Mouse (Mus musculus): ENCODE data around the gene Akap1. TPM values are rescaled to one million over a fixed set of nuclear protein-coding genes. Genes with fewer than 3 reads are reported as not detected.

Gene Akap1
- polyA plus RNA-seq, 1 experiment = 41.3 TPM

DNA sequence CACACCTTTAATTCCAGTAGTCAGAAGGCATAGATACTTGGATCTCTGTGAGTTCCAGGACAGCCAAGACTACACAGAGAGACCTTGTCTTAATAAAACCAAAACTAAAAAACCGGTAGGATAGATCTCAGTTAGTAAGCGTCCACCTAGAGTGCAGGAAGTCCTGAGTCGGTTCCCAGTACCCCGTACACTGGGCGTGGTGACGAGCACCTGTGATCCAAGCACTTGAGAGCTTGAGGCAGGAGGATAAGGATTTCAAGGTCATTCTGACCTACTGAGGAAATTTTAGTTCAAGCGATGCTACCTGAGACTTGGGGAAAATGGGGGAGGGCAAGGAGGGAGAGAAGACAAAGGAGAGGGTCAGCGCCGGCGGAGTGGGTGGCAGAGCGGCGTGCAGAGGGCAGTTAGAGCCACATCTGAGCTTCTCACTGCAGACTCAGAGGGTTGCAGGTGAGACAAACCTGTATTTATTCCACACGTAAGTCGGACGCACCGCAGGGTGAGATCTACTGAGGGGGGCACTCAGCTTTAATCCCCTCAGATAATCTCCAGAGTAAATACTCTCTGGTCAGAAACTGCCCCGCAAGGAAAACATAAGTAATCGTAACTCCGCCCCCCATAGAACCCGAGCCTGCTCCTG is 8.8 kb upstream of the Akap1 start:
- H3K4me1 ChIP-seq (replicated peaks; ENCODE audit: control insufficient read depth, insufficient read depth, low read length) = no peaks in the 10 kb centered on the region
- 8% methylated on average over 20 of the region's 20 CpGs for WGBS
- H3K4me3 ChIP-seq (ENCODE audit: control insufficient read depth, insufficient read depth, low read length) = no peak overlapping the region
- H3K27me3 ChIP-seq (ENCODE audit: control insufficient read depth, insufficient read depth, low read length) = peaks cover 12% of the 10 kb centered on the region
- TF ChIP-seq CTCF (IDR thresholded peaks at IDR 0.05; ENCODE audit: borderline replicate concordance, control insufficient read depth, extremely low read depth, insufficient read depth, low read length, poor library complexity) (no peak), POLR2A (IDR thresholded peaks at IDR 0.05; ENCODE audit: control insufficient read depth, extremely low read depth, insufficient read depth, low read length, poor library complexity) (no peak)
- no peak overlapping the region for H3K27ac ChIP-seq (ENCODE audit: control insufficient read depth, insufficient read depth, low read length)
- DNase-seq = no peak
- H3K36me3 ChIP-seq (ENCODE audit: control insufficient read depth, insufficient read depth, low read length) = no peaks in the 10 kb centered on the region

DNA sequence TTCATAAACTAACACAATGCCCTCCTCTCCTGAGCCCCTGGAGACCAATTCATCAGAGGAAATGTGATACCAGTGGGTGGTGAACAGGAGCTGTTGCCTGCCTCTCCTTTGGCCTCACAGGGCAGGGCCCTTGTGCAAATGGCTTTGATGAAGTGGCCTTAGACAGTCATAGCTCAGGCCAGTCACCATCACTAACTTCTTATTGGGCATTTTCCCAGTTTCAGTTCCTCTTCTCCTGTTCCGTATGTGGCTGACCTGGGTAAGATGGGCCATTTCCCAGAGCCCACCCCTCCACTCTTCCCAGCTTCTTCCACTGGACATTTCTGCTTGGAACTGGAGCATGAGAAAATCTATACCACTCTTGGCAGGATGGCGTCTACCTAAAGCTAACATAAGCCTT is 5.1 kb upstream of the Akap1 start:
- no peak for TF ChIP-seq CTCF (IDR thresholded peaks at IDR 0.05; ENCODE audit: borderline replicate concordance, control insufficient read depth, extremely low read depth, insufficient read depth, low read length, poor library complexity)
- TF ChIP-seq POLR2A (IDR thresholded peaks at IDR 0.05; ENCODE audit: control insufficient read depth, extremely low read depth, insufficient read depth, low read length, poor library complexity) = no peak
- 76% methylated on average over 2 of the region's 2 CpGs for WGBS
- no peak for DNase-seq
- Histone ChIP-seq H3K36me3 (ENCODE audit: control insufficient read depth, insufficient read depth, low read length) (no peaks in the 10 kb centered on the region), H3K4me3 (ENCODE audit: control insufficient read depth, insufficient read depth, low read length) (no peak overlapping the region), H3K4me1 (replicated peaks; ENCODE audit: control insufficient read depth, insufficient read depth, low read length) (peaks cover 5% of the 10 kb centered on the region; the same call in 1 of the 2 replicates), H3K27ac (ENCODE audit: control insufficient read depth, insufficient read depth, low read length) (no peak overlapping the region), H3K27me3 (ENCODE audit: control insufficient read depth, insufficient read depth, low read length) (peaks cover 12% of the 10 kb centered on the region)

DNA sequence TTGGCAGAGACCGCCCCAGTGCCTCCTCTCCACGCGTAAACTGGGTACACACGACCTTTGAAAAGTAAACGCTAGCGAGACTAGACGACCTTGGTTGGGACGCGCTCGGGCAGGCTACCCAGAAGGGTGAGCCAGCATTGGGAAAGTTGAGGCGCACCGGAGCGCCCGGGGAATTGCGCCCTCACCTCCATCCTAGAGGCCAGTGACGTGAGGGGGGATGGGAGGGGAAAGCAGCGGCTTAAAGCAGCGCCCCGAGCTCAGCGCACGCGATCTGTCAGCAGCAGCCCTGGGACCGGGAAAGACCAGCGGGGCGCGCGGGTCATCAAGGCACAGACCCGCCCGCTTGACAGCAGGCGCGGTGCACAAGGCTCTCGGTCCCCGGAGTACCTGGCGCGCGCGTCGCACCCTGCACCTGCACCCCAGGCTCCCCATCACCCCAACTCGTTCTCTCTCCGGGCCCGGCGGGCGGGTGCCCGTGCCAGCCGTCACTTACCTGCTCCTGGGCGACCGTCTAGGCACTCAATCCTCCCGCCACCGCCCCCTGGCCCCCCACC is 405 bp downstream of the Akap1 start:
- peaks cover 16% of the 10 kb centered on the region for H3K4me1 ChIP-seq (replicated peaks; ENCODE audit: control insufficient read depth, insufficient read depth, low read length)
- peak overlapping the region; percentile 60 for H3K4me3 ChIP-seq (ENCODE audit: control insufficient read depth, insufficient read depth, low read length)
- peak; percentile 51 for DNase-seq
- WGBS = 1% methylated on average over 49 of the region's 49 CpGs
- TF ChIP-seq CTCF (IDR thresholded peaks at IDR 0.05; ENCODE audit: borderline replicate concordance, control insufficient read depth, extremely low read depth, insufficient read depth, low read length, poor library complexity) = no peak
- no peaks in the 10 kb centered on the region for H3K36me3 ChIP-seq (ENCODE audit: control insufficient read depth, insufficient read depth, low read length)
- no peak overlapping the region for H3K27ac ChIP-seq (ENCODE audit: control insufficient read depth, insufficient read depth, low read length)
- H3K27me3 ChIP-seq (ENCODE audit: control insufficient read depth, insufficient read depth, low read length) = no peaks in the 10 kb centered on the region

DNA sequence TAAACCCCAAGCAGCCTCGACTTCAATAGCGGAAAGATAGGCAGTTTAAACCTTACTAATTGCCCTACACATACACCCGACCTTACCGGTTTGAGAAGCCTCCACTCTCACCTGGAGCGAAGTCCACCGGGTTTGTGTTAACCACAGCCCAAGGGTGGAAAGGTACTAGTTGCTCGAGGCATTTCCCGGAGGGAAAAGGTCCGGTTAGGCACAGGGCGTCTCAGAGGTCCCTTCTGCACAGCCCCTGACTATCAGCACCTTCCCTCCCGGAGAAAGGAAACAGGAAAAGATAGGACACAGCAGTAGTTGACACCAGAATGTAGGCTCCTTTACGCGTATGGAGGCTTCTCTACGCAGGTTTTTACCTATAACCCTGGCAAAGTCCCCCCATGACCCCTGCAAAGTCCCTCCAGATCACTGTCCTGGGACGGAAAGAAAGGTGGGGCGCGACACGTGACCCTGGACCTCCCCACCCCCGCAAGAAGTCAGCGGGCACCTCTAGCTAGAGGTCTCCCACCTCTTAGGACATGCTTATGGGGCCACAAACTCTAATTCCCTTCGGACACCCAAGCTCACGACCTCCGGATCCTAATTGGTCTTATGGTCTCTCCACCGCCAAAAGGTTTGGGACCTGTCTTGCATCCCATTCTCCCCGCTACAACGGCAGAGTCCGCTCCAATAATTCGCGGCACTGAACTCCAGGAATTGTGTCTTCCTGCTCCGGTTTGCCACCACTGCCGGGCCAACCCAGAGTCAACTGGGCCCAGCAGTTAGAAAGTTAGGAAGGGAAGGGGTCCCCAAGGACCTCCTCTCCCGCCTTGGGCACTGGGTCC is 1.1 kb downstream of the Akap1 start:
- Histone ChIP-seq H3K27ac (ENCODE audit: control insufficient read depth, insufficient read depth, low read length) (no peak overlapping the region), H3K27me3 (ENCODE audit: control insufficient read depth, insufficient read depth, low read length) (no peaks in the 10 kb centered on the region), H3K4me1 (replicated peaks; ENCODE audit: control insufficient read depth, insufficient read depth, low read length) (peaks cover 16% of the 10 kb centered on the region), H3K4me3 (ENCODE audit: control insufficient read depth, insufficient read depth, low read length) (peak overlapping the region; percentile 60), H3K36me3 (ENCODE audit: control insufficient read depth, insufficient read depth, low read length) (no peaks in the 10 kb centered on the region)
- 5% methylated on average over 32 of the region's 32 CpGs for WGBS
- no peak for TF ChIP-seq CTCF (IDR thresholded peaks at IDR 0.05; ENCODE audit: borderline replicate concordance, control insufficient read depth, extremely low read depth, insufficient read depth, low read length, poor library complexity)
- peak; percentile 11 for DNase-seq

DNA sequence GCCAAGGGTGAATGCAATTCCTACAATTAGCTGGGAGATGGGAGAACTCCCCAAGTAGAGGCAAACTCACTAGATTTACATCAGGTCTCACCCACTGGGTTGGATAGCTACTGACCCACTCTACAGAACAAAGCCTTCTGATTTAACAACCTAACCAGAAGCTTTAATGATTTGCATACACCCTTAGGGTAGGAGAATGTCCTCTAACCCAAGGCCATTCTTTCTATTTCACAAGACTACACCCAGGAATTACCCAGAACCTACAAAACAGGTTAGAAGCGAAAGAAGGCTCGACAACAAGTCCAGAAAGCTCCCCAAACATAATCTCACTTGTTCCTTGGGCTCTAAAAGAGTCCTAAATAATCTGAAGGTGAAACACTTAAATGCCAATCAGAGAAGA is 2.0 kb downstream of the Akap1 start:
- H3K27me3 ChIP-seq (ENCODE audit: control insufficient read depth, insufficient read depth, low read length) = no peaks in the 10 kb centered on the region
- 94% methylated on average over 2 of the region's 2 CpGs for WGBS
- no peak for DNase-seq
- peaks cover 16% of the 10 kb centered on the region for H3K4me1 ChIP-seq (replicated peaks; ENCODE audit: control insufficient read depth, insufficient read depth, low read length)
- H3K27ac ChIP-seq (ENCODE audit: control insufficient read depth, insufficient read depth, low read length) = no peak overlapping the region
- TF ChIP-seq POLR2A (IDR thresholded peaks at IDR 0.05; ENCODE audit: control insufficient read depth, extremely low read depth, insufficient read depth, low read length, poor library complexity) = no peak
- TF ChIP-seq CTCF (IDR thresholded peaks at IDR 0.05; ENCODE audit: borderline replicate concordance, control insufficient read depth, extremely low read depth, insufficient read depth, low read length, poor library complexity) = no peak
- no peaks in the 10 kb centered on the region for H3K36me3 ChIP-seq (ENCODE audit: control insufficient read depth, insufficient read depth, low read length)
- no peak overlapping the region for H3K4me3 ChIP-seq (ENCODE audit: control insufficient read depth, insufficient read depth, low read length)

DNA sequence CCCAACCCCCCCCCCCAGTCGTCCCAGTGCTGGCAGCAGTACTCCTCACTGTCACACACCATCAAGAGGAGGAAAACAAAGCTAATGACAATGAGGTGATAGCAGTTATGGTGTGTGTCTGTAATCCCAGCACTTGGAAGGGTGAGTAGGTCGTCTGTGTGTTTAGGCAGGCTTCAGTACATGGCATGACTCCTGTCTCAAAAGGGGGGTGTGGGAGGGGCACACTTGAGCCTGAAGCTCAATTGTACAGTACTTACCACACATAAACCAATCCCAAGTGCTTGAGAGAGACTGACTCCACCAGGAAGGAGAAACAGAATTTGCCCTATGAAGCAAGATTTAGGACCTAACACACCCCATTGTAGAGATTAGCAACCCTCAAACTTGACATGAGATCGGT is 3.3 kb downstream of the Akap1 start:
- DNase-seq = no peak
- no peak overlapping the region for H3K4me3 ChIP-seq (ENCODE audit: control insufficient read depth, insufficient read depth, low read length)
- TF ChIP-seq POLR2A (IDR thresholded peaks at IDR 0.05; ENCODE audit: control insufficient read depth, extremely low read depth, insufficient read depth, low read length, poor library complexity) (no peak), CTCF (IDR thresholded peaks at IDR 0.05; ENCODE audit: borderline replicate concordance, control insufficient read depth, extremely low read depth, insufficient read depth, low read length, poor library complexity) (no peak)
- no peaks in the 10 kb centered on the region for H3K27me3 ChIP-seq (ENCODE audit: control insufficient read depth, insufficient read depth, low read length)
- peaks cover 16% of the 10 kb centered on the region for H3K4me1 ChIP-seq (replicated peaks; ENCODE audit: control insufficient read depth, insufficient read depth, low read length)
- no peak overlapping the region for H3K27ac ChIP-seq (ENCODE audit: control insufficient read depth, insufficient read depth, low read length)
- no peaks in the 10 kb centered on the region for H3K36me3 ChIP-seq (ENCODE audit: control insufficient read depth, insufficient read depth, low read length)
- WGBS = 81% methylated on average over 3 of the region's 3 CpGs
